9 mouse cellular contexts compared by ENCODE assay signal in the genomic region with DNA sequence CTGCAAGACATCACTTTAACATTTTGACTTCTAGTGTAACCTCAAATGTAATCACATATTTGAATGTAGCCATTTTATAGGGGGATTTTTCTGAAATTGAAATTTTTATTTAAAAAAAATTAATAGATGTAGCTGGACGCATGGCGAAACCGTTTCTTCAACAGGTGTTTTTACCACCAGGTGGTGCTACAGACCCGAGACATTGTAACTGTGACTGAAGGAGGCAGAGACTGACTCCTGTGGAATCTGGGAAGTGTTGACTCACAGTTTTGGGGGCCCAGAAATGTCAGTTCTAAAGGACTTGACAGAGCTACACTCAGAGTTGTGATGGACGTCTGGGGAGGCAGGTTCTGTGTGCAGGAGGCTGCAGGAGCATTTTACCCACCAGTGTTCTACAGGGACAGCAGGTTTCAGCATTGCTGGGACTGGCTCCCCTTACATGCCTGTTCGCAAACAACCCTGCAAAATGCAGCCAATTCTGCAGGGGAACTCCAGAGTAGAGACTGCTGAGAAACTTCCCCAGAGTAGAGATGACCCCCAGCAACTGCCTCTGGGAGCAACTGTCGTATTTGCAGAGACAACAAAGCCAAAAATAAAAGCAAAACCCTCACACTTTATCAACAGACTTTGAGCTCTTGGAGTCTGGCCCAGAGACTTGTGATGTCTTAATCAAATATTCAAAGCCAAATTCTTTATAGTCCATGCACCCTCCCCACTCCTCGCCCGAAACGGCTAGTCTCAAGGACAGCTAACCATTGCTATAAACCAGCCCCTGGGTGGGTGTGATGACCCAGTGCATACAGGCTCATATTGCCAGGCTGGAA. TPM values are rescaled to one million over a fixed set of nuclear protein-coding genes. Genes with fewer than 3 reads are reported as not detected.
DNase-seq lines count a peak whose midpoint lies in the region; ATAC-seq and TF ChIP-seq lines count a peak whose summit lies in the region.
"Had no signal": no experiment of that assay in that cellular context is flagged by ENCODE, and none has a peak within 500 bp of the region (broad histone marks: within the 10 kb centered on the region; RNA-seq: fewer than 3 reads in every experiment).

No protein-coding gene starts in this region.

- no peaks in the 10 kb centered on the region for H3K36me3 ChIP-seq in hindbrain, embryonic 13.5 days
- H3K36me3 ChIP-seq: limb, embryonic 12.5 days had no signal

- no peak overlapping the region for H3K27ac ChIP-seq in cerebellum, adult 2 months (ENCODE audit: insufficient read depth, low read length)
- H3K27ac ChIP-seq in hindbrain, embryonic 13.5 days, result no peak overlapping the region
- H3K27ac ChIP-seq: limb, embryonic 12.5 days had no signal

- TF ChIP-seq POLR2A in cerebellum, adult 2 months (IDR thresholded peaks at IDR 0.05; ENCODE audit: borderline replicate concordance, insufficient read depth, low read length), result no peak

- no peaks in the 10 kb centered on the region for H3K27me3 ChIP-seq in cerebellum, adult 2 months (ENCODE audit: control insufficient read depth, insufficient read depth, low read length)
- H3K27me3 ChIP-seq in hindbrain, embryonic 13.5 days, result no peaks in the 10 kb centered on the region

- H3K4me1 ChIP-seq in cerebellum, adult 2 months (ENCODE audit: control insufficient read depth, insufficient read depth, low read length), result no peaks in the 10 kb centered on the region
- H3K4me1 ChIP-seq in hindbrain, embryonic 13.5 days (replicated peaks), result 0 out of 2 replicates have a peak, but pooled peaks cover 4% of the 10 kb centered on the region
- H3K4me1 ChIP-seq: limb, embryonic 12.5 days had no signal

- ATAC-seq in frontal cortex, adult (ENCODE audit: low TSS enrichment), result peak; percentile 86
- 0 out of 2 replicates have a peak, but pooled peaks have one; percentile 32 for ATAC-seq in hindbrain, embryonic 13.5 days (ENCODE audit: low FRiP score)

- peak; percentile 68 for TF ChIP-seq CTCF in cerebellum, adult 2 months (IDR thresholded peaks at IDR 0.05; ENCODE audit: borderline replicate concordance, insufficient read depth, low read depth, low read length)

- no peak overlapping the region for H3K4me2 ChIP-seq in hindbrain, embryonic 13.5 days
- H3K4me2 ChIP-seq: limb, embryonic 12.5 days had no signal

- H3K4me3 ChIP-seq in cerebellum, adult 2 months (replicated peaks; ENCODE audit: insufficient read depth, low read depth, low read length), result no peak overlapping the region
- no peak overlapping the region for H3K4me3 ChIP-seq in hindbrain, embryonic 13.5 days
- H3K4me3 ChIP-seq: limb, embryonic 12.5 days had no signal

- H3K9me3 ChIP-seq in hindbrain, embryonic 13.5 days, result no peaks in the 10 kb centered on the region
- H3K9me3 ChIP-seq: limb, embryonic 12.5 days had no signal

- DNase-seq in NIH3T3 (ENCODE audit: low read depth), result peak; percentile 90
- DNase-seq in cerebellum, adult 2 months, result peak; percentile 43 to 47
- peak; percentile 70 to 75 for DNase-seq in layer of hippocampus, postnatal 10 days (ENCODE audit: low spot score in 2 of 2)
- peak; percentile 91 for DNase-seq in lung, postnatal 10 days
- peak; percentile 20 to 39 for DNase-seq in right cerebral cortex, postnatal 36 days (ENCODE audit: low spot score in 2 of 2)
- peak; percentile 53 for DNase-seq in yolk sac, embryonic 10.5 days (ENCODE audit: low spot score)

- H3K9ac ChIP-seq in hindbrain, embryonic 13.5 days, result no peak overlapping the region
- H3K9ac ChIP-seq: limb, embryonic 12.5 days had no signal

- WGBS in cerebellum, adult 2 months, result 18% methylated on average over 10 of the region's 10 CpGs
- 37% methylated on average over 10 of the region's 10 CpGs for WGBS in hindbrain, embryonic 13.5 days

RNA-seq across cellular contexts. Expression of a gene that starts 4.5 kb away (rescaled TPM):
- polyA plus RNA-seq in cerebellum, adult 2 months (2012; rRNA removed), result not detected in 2 replicates
- not detected in 2 replicates for polyA plus RNA-seq in hindbrain, embryonic 13.5 days (2015; fragmentation: Nextera tagmentation; extraction: Ambion mirVana)
- not detected for total RNA-seq in layer of hippocampus, postnatal 10 days (2021)
- polyA plus RNA-seq: limb, embryonic 12.5 days had no signal

RNA-seq across cellular contexts. Expression of a gene that starts 30.5 kb away (rescaled TPM):
- polyA plus RNA-seq in cerebellum, adult 2 months (2012; rRNA removed), result 48.1 and 50.7 TPM in 2 replicates
- 15.8 and 18.6 TPM in 2 replicates for polyA plus RNA-seq in hindbrain, embryonic 13.5 days (2015; fragmentation: Nextera tagmentation; extraction: Ambion mirVana)
- total RNA-seq in layer of hippocampus, postnatal 10 days (2021), result 10 to 100 TPM; 62.1 to 63.3 TPM

RNA-seq across cellular contexts. Expression of a gene that starts 49.8 kb away (rescaled TPM):
- polyA plus RNA-seq in cerebellum, adult 2 months (2012; rRNA removed), result 13.6 and 15.0 TPM in 2 replicates
- polyA plus RNA-seq in hindbrain, embryonic 13.5 days (2015; fragmentation: Nextera tagmentation; extraction: Ambion mirVana), result 11.2 and 11.5 TPM in 2 replicates
- 10 to 100 TPM; 24.9 to 29.5 TPM for total RNA-seq in layer of hippocampus, postnatal 10 days (2021)

Comparison
In these comparisons a context has a peak if more than half of its experiments do, and no peak if none do; other contexts are left out.
1. DNase-seq: peak in every context shown above with its lines; median percentile 91 in lung, postnatal 10 days; 90 in NIH3T3; 72 in layer of hippocampus, postnatal 10 days; 53 in yolk sac, embryonic 10.5 days; 45 in cerebellum, adult 2 months; 30 in right cerebral cortex, postnatal 36 days.